Mouse (Mus musculus) lung, adult 2 months (tissue): ENCODE measurements around the gene Shbg. TPM values are rescaled to one million over a fixed set of nuclear protein-coding genes. Genes with fewer than 3 reads are reported as not detected.

Experiments
- DNase-seq: peaks from one replicate; pipeline ENCODE4 v3.0.0; 2022
- H3K4me1 ChIP-seq: fragments of 200-500 bp; 2 replicates; pipeline ENCODE4 v1.6.1; 2011; ENCODE audit warnings: low read length; ENCODE audit not compliant: control insufficient read depth, insufficient read depth
- H3K4me3 ChIP-seq: fragments of 200-500 bp; replicated peaks from 2 replicates; pipeline ENCODE3; 2011; ENCODE audit warnings: low read depth, mild to moderate bottlenecking, control low read depth, low read length; ENCODE audit errors: extremely low read depth
- CTCF ChIP-seq: fragments of 200-500 bp; IDR thresholded peaks from 2 replicates; pipeline ENCODE4 v1.5.1; 2011; ENCODE audit warnings: mild to moderate bottlenecking, low read length, control low read depth; ENCODE audit not compliant: insufficient read depth
- POLR2A ChIP-seq: fragments of 200-500 bp; IDR thresholded peaks from 2 replicates; pipeline ENCODE4 v1.6.1; 2011; ENCODE audit warnings: low read depth, mild to moderate bottlenecking, control low read depth, low read length, borderline replicate concordance; ENCODE audit errors: extremely low read depth
- WGBS: fragments of 180-500 bp; shearing (Covaris S2); methylation state at CpG from one replicate; pipeline ENCODE4 v1.1.7; 2018; 5-methylcytosine and 5-hydroxymethylcytosine counted together
- polyA plus RNA-seq: library from polyadenylated mRNA; depleted of rRNA; stranded (reverse); fragments of >200 nt; gene quantifications from 2 replicates; pipeline ENCODE4 v1.2.3, GENCODE M21; 2012; rRNA removed

Gene Shbg
- polyA plus RNA-seq, 1 experiment = not detected

- 59% methylated on average over 3 of the region's 3 CpGs for WGBS
- peak; percentile 28; the same call in 1 of the 2 replicates for TF ChIP-seq CTCF
- no peak for TF ChIP-seq POLR2A
- no peak for DNase-seq
- no peak overlapping the region for H3K4me3 ChIP-seq
- H3K4me1 ChIP-seq = peaks cover 10% of the 10 kb centered on the region
Measured at GRCm38 (mm10) chr11:69575220-69575619, 42.5 kb downstream of the Shbg start.

- TF ChIP-seq CTCF = no peak
- no peak for TF ChIP-seq POLR2A
- no peak overlapping the region for H3K4me3 ChIP-seq
- DNase-seq = no peak
- H3K4me1 ChIP-seq = no peaks in the 10 kb centered on the region
- WGBS = 63% methylated on average over 8 of the region's 8 CpGs
Measured at GRCm38 (mm10) chr11:69565131-69565530, 52.6 kb downstream of the Shbg start.

Other genes starting within 250 kb of the Shbg start
- gene Chd3, start 248.5 kb downstream of the Shbg start, polyA plus RNA-seq = 120 and 135 TPM in 2 replicates
- gene Naa38, start 222.4 kb downstream of the Shbg start, polyA plus RNA-seq = 129 and 141 TPM in 2 replicates
- 21.9 and 24.7 TPM in 2 replicates for gene Cyb5d1, start 222.3 kb downstream of the Shbg start, polyA plus RNA-seq
- 37.8 and 63.1 TPM in 2 replicates for gene Tmem88, start 219.7 kb downstream of the Shbg start, polyA plus RNA-seq
- gene Kdm6b, start 204.2 kb downstream of the Shbg start, polyA plus RNA-seq = 19.4 and 21.0 TPM in 2 replicates
- 3.1 TPM in 2 replicates for gene Dnah2, start 68.8 kb downstream of the Shbg start, polyA plus RNA-seq
- 0.88 and 1.0 TPM in 2 replicates for gene Efnb3, start 57.7 kb downstream of the Shbg start, polyA plus RNA-seq
- gene Wrap53, start 37.6 kb downstream of the Shbg start, polyA plus RNA-seq = 11.9 and 15.0 TPM in 2 replicates
- gene Trp53, start 37.5 kb downstream of the Shbg start, polyA plus RNA-seq = 66.8 and 75.0 TPM in 2 replicates
- 8.4 and 15.9 TPM in 2 replicates for gene Atp1b2, start 12.0 kb downstream of the Shbg start, polyA plus RNA-seq
- 3.4 and 6.1 TPM in 2 replicates for gene Sat2, start 4.1 kb upstream of the Shbg start, polyA plus RNA-seq
- gene Fxr2, start 15.1 kb upstream of the Shbg start, polyA plus RNA-seq = 54.4 and 66.9 TPM in 2 replicates
- gene Sox15, start 37.4 kb upstream of the Shbg start, polyA plus RNA-seq = 0.14 and 5.5 TPM in 2 replicates
- gene Mpdu1, start 44.7 kb upstream of the Shbg start, polyA plus RNA-seq = 67.3 and 88.1 TPM in 2 replicates
- 65.6 and 82.8 TPM in 2 replicates for gene Cd68, start 48.2 kb upstream of the Shbg start, polyA plus RNA-seq
- 152 and 265 TPM in 2 replicates for gene Eif4a1, start 54.5 kb upstream of the Shbg start, polyA plus RNA-seq
- 43.6 and 55.0 TPM in 2 replicates for gene Senp3, start 64.2 kb upstream of the Shbg start, polyA plus RNA-seq
- gene Tnfsf13, start 67.9 kb upstream of the Shbg start, polyA plus RNA-seq = 16.2 and 21.3 TPM in 2 replicates
- 84.2 and 98.8 TPM in 2 replicates for gene Tnfsf12, start 77.9 kb upstream of the Shbg start, polyA plus RNA-seq
- 12.7 and 20.0 TPM in 2 replicates for gene Tnfsfm13, start 78.2 kb upstream of the Shbg start, polyA plus RNA-seq
- 32.0 and 51.1 TPM in 2 replicates for gene Polr2a, start 140.7 kb upstream of the Shbg start, polyA plus RNA-seq
- 1.4 and 2.3 TPM in 2 replicates for gene Slc35g3, start 144.1 kb upstream of the Shbg start, polyA plus RNA-seq
- gene Zbtb4, start 148.0 kb upstream of the Shbg start, polyA plus RNA-seq = 104 and 106 TPM in 2 replicates
- 31.5 and 38.0 TPM in 2 replicates for gene Chrnb1, start 178.0 kb upstream of the Shbg start, polyA plus RNA-seq
- 6.9 and 8.0 TPM in 2 replicates for gene Fgf11, start 184.0 kb upstream of the Shbg start, polyA plus RNA-seq
- 9.4 and 9.5 TPM in 2 replicates for gene Tmem102, start 187.7 kb upstream of the Shbg start, polyA plus RNA-seq
- gene Gm39566, start 197.4 kb upstream of the Shbg start, polyA plus RNA-seq = not detected in 2 replicates
- gene Spem2, start 200.6 kb upstream of the Shbg start, polyA plus RNA-seq = not detected in 2 replicates
- 0.15 and 0.41 TPM in 2 replicates for gene Spem1, start 204.3 kb upstream of the Shbg start, polyA plus RNA-seq
- 32.3 and 42.0 TPM in 2 replicates for gene Nlgn2, start 219.9 kb upstream of the Shbg start, polyA plus RNA-seq
- gene Tmem256, start 220.6 kb upstream of the Shbg start, polyA plus RNA-seq = 151 and 173 TPM in 2 replicates
- gene Plscr3, start 228.5 kb upstream of the Shbg start, polyA plus RNA-seq = 192 and 225 TPM in 2 replicates
- 14.4 and 17.4 TPM in 2 replicates for gene Tnk1, start 240.8 kb upstream of the Shbg start, polyA plus RNA-seq